Mouse (Mus musculus): ENCODE results near the gene Nkd1. TPM values are rescaled to one million over a fixed set of nuclear protein-coding genes. Genes with fewer than 3 reads are reported as not detected.

Gene Nkd1
- polyA plus RNA-seq (2015; fragmentation: Nextera tagmentation; extraction: Ambion mirVana), result 48.9 and 52.3 TPM in 2 replicates

GRCm38 (mm10) chr8:88520985-88521527 is at the start of gene Nkd1:
Nkd1 (plus strand) TSS chr8:88521354.
- Histone ChIP-seq H3K36me3 (no peaks in the 10 kb centered on the region), H3K27ac (replicated peaks) (peak within 1 kb of the TSS; percentile 65), H3K9me3 (no peaks in the 10 kb centered on the region), H3K9ac (peak within 1 kb of the TSS; percentile 89), H3K4me1 (replicated peaks) (peaks cover 53% of the 10 kb centered on the region), H3K4me3 (peak within 1 kb of the TSS; percentile 81), H3K27me3 (peaks cover 18% of the 10 kb centered on the region; the same call in 1 of the 2 replicates), H3K4me2 (peak within 1 kb of the TSS; percentile 98)
- WGBS, result under 1% methylated on average over 63 of the region's 67 CpGs
- peak; percentile 89 for ATAC-seq (ENCODE audit: low read depth)

- Histone ChIP-seq H3K4me2 (no peak overlapping the region), H3K27me3 (no peaks in the 10 kb centered on the region), H3K27ac (replicated peaks) (no peak overlapping the region), H3K36me3 (no peaks in the 10 kb centered on the region), H3K9me3 (no peaks in the 10 kb centered on the region), H3K4me3 (no peak overlapping the region), H3K9ac (no peak overlapping the region), H3K4me1 (replicated peaks) (no peaks in the 10 kb centered on the region)
- 55% methylated on average over 4 of the region's 4 CpGs for WGBS
- no peak for ATAC-seq (ENCODE audit: low read depth)
These were observed 39.9 kb upstream of the Nkd1 start for GRCm38 (mm10) chr8:88481290-88481689.

GRCm38 (mm10) chr8:88488391-88488829 is 32.7 kb upstream of the Nkd1 start:
- H3K36me3 ChIP-seq, result no peaks in the 10 kb centered on the region
- no peaks in the 10 kb centered on the region for H3K27me3 ChIP-seq
- H3K4me2 ChIP-seq, result no peak overlapping the region
- no peak overlapping the region for H3K4me3 ChIP-seq
- peaks cover 19% of the 10 kb centered on the region for H3K4me1 ChIP-seq (replicated peaks)
- ATAC-seq (ENCODE audit: low read depth), result peak; percentile 27; the same call in 1 of the 2 replicates
- peak overlapping the region; percentile 53 for H3K27ac ChIP-seq (replicated peaks)
- 2% methylated on average over 5 of the region's 5 CpGs for WGBS
- peak overlapping the region; percentile 4; the same call in 1 of the 2 replicates for H3K9ac ChIP-seq
- no peaks in the 10 kb centered on the region; the same call in 1 of the 2 replicates for H3K9me3 ChIP-seq

GRCm38 (mm10) chr8:88494076-88494475 is 27.1 kb upstream of the Nkd1 start:
- ATAC-seq (ENCODE audit: low read depth), result no peak
- Histone ChIP-seq H3K4me1 (replicated peaks) (peaks cover 10% of the 10 kb centered on the region), H3K4me2 (no peak overlapping the region), H3K27me3 (no peaks in the 10 kb centered on the region), H3K9me3 (no peaks in the 10 kb centered on the region; the same call in 1 of the 2 replicates), H3K27ac (replicated peaks) (no peak overlapping the region), H3K9ac (no peak overlapping the region), H3K36me3 (no peaks in the 10 kb centered on the region), H3K4me3 (no peak overlapping the region)
- WGBS, result 81% methylated on average over 2 of the region's 2 CpGs

- peak; percentile 76 for ATAC-seq (ENCODE audit: low read depth)
- Histone ChIP-seq H3K4me2 (peak overlapping the region; percentile 41), H3K27me3 (no peaks in the 10 kb centered on the region), H3K4me3 (no peak overlapping the region; the same call in 1 of the 2 replicates), H3K36me3 (no peaks in the 10 kb centered on the region), H3K4me1 (replicated peaks) (peaks cover 8% of the 10 kb centered on the region), H3K9me3 (no peaks in the 10 kb centered on the region; the same call in 1 of the 2 replicates), H3K27ac (replicated peaks) (peak overlapping the region; percentile 54; the same call in 1 of the 2 replicates), H3K9ac (peak overlapping the region; percentile 45)
- WGBS, result 2% methylated on average over 11 of the region's 11 CpGs
These were observed 25.9 kb upstream of the Nkd1 start for GRCm38 (mm10) chr8:88495071-88495805.

GRCm38 (mm10) chr8:88502143-88502542 is 19.0 kb upstream of the Nkd1 start:
- no peak overlapping the region for H3K4me2 ChIP-seq
- no peak overlapping the region for H3K4me3 ChIP-seq
- H3K27ac ChIP-seq (replicated peaks), result no peak overlapping the region
- no peaks in the 10 kb centered on the region for H3K36me3 ChIP-seq
- 89% methylated on average over 3 of the region's 3 CpGs for WGBS
- no peak for ATAC-seq (ENCODE audit: low read depth)
- H3K4me1 ChIP-seq (replicated peaks), result no peaks in the 10 kb centered on the region
- H3K27me3 ChIP-seq, result no peaks in the 10 kb centered on the region
- no peak overlapping the region for H3K9ac ChIP-seq
- H3K9me3 ChIP-seq, result no peaks in the 10 kb centered on the region

GRCm38 (mm10) chr8:88506981-88507380 is 14.2 kb upstream of the Nkd1 start:
- ATAC-seq (ENCODE audit: low read depth), result no peak

GRCm38 (mm10) chr8:88511061-88511460 is 10.1 kb upstream of the Nkd1 start:
- 92% methylated on average over 5 of the region's 5 CpGs for WGBS
- no peak overlapping the region for H3K4me2 ChIP-seq
- H3K9me3 ChIP-seq, result peaks cover 5% of the 10 kb centered on the region; the same call in 1 of the 2 replicates
- no peak overlapping the region for H3K4me3 ChIP-seq
- no peak overlapping the region for H3K27ac ChIP-seq (replicated peaks)
- H3K27me3 ChIP-seq, result peaks cover 15% of the 10 kb centered on the region
- H3K4me1 ChIP-seq (replicated peaks), result peaks cover 14% of the 10 kb centered on the region
- no peaks in the 10 kb centered on the region for H3K36me3 ChIP-seq
- ATAC-seq (ENCODE audit: low read depth), result no peak
- H3K9ac ChIP-seq, result no peak overlapping the region

More at GRCm38 (mm10) chr8:88506981-88507380, 14.2 kb upstream of the Nkd1 start:
- H3K4me3 ChIP-seq, result no peak overlapping the region
- WGBS, result 86% methylated on average over 5 of the region's 5 CpGs
- H3K27ac ChIP-seq (replicated peaks), result no peak overlapping the region
- peaks cover 2% of the 10 kb centered on the region; the same call in 1 of the 2 replicates for H3K27me3 ChIP-seq
- peaks cover 2% of the 10 kb centered on the region for H3K4me1 ChIP-seq (replicated peaks)
- H3K9ac ChIP-seq, result no peak overlapping the region
- H3K36me3 ChIP-seq, result no peaks in the 10 kb centered on the region
- no peak overlapping the region for H3K4me2 ChIP-seq
- no peaks in the 10 kb centered on the region for H3K9me3 ChIP-seq

- peak overlapping the region; percentile 36 for H3K4me2 ChIP-seq
- H3K4me3 ChIP-seq, result no peak overlapping the region
- peak overlapping the region; percentile 44; the same call in 1 of the 2 replicates for H3K9ac ChIP-seq
- WGBS, result 2% methylated on average over 15 of the region's 15 CpGs
- peaks cover 15% of the 10 kb centered on the region for H3K27me3 ChIP-seq
- H3K4me1 ChIP-seq (replicated peaks), result peaks cover 14% of the 10 kb centered on the region
- no peaks in the 10 kb centered on the region for H3K36me3 ChIP-seq
- H3K9me3 ChIP-seq, result peaks cover 5% of the 10 kb centered on the region; the same call in 1 of the 2 replicates
- H3K27ac ChIP-seq (replicated peaks), result 0 out of 2 replicates have a peak overlapping the region, but pooled peaks have one; percentile 33
- ATAC-seq (ENCODE audit: low read depth), result peak; percentile 79
These were observed 8.9 kb upstream of the Nkd1 start for GRCm38 (mm10) chr8:88512094-88512794.

- no peak overlapping the region for H3K4me2 ChIP-seq
- peaks cover 5% of the 10 kb centered on the region; the same call in 1 of the 2 replicates for H3K9me3 ChIP-seq
- H3K27ac ChIP-seq (replicated peaks), result no peak overlapping the region
- H3K9ac ChIP-seq, result no peak overlapping the region
- WGBS, result 70% methylated on average over 9 of the region's 9 CpGs
- no peak for ATAC-seq (ENCODE audit: low read depth)
- peaks cover 26% of the 10 kb centered on the region for H3K4me1 ChIP-seq (replicated peaks)
- H3K36me3 ChIP-seq, result no peaks in the 10 kb centered on the region
- H3K27me3 ChIP-seq, result peaks cover 25% of the 10 kb centered on the region
- H3K4me3 ChIP-seq, result no peak overlapping the region
These were observed 3.1 kb upstream of the Nkd1 start for GRCm38 (mm10) chr8:88518047-88518446.

- 10% methylated on average over 13 of the region's 13 CpGs for WGBS
- ATAC-seq (ENCODE audit: low read depth), result no peak
- Histone ChIP-seq H3K4me2 (peak overlapping the region; percentile 98), H3K9ac (no peak overlapping the region), H3K4me1 (replicated peaks) (peaks cover 47% of the 10 kb centered on the region), H3K27ac (replicated peaks) (no peak overlapping the region), H3K9me3 (no peaks in the 10 kb centered on the region), H3K27me3 (peaks cover 18% of the 10 kb centered on the region; the same call in 1 of the 2 replicates), H3K36me3 (no peaks in the 10 kb centered on the region), H3K4me3 (peak overlapping the region; percentile 81)
These were observed 773 bp upstream of the Nkd1 start for GRCm38 (mm10) chr8:88520381-88520780.
